Mouse (Mus musculus) frontal cortex, postnatal 14 days (tissue): Measurements from ENCODE around the gene Khdc4.

Experiments
- DNase-seq, 2 experiments: peaks; one replicate each; pipeline ENCODE4 v3.0.0; 2022; ENCODE audit warnings: low spot score in 2 of 2

Khdc4 gene

DNA sequence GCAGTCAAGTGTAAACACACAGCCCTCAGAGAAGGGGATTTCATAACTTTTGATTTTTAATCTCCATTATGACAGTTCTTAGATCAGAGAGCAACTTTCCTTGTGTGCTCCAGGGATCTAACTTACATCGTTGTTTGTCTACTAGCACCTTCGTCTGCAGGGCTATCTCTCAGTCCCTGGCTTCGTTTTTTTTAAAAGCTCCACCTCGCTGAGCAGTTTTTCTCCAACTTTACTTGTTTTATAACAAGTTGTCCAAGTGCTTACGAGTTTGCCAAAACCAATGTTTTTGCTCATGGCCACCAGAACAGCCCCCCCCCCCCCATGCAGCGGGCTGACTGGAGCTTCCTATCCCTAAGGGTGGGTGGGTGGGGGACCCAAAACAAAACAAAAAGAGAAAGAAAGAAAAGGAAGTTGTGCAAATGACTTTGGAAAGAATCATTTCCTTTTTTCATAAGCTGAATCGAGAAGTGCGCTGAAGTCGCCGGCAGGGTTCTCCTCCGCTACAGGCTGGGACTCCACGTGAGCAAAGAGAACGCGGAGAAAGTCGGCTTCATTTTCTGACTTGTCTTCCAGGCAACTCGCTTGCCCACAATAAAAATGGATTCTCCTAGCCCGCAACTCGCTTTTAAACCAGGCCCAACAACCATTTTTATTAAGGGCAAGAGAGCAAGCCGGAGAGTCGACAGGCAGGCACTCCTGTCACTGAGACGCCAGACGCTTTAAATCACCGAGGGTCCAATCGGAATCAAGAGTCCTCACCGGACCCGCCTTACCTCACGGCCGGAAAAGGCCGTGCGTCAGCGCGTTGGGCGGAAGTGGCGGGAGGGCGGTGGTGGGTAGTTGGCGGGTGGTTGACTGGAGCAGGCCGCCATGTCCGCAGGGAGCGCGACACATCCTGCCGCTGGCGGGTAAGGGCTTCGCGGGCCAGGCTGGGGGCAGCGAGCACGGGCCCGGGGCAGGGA lies at the start of gene Khdc4:
Gene Khdc4, plus strand, starts transcription at position 824 of the 962 bp plus-strand sequence.
- DNase-seq, result peak; percentile 96

DNA sequence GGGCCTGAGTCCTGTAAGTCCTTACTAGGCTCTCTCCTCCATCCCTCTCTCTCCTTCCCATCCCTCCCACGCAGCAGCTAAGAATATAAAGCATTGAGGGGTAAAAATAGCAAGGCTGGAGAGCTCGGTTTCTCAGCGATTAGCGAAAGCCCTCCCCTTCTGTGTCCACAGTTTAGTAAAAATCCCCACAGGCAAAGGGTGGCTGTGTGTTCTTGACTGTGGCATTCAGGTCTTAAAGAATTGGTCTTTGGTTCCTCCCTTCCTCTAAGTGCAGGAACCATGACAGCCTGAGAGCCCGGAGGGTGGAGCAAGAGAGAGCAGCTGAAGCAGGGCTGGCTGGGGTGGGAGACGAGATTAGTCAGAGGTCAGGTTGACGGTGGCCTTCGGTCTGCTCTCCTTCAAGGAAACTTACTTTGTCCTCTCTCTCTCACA lies 49.0 kb upstream of the Khdc4 start:
- no peak for DNase-seq

DNA sequence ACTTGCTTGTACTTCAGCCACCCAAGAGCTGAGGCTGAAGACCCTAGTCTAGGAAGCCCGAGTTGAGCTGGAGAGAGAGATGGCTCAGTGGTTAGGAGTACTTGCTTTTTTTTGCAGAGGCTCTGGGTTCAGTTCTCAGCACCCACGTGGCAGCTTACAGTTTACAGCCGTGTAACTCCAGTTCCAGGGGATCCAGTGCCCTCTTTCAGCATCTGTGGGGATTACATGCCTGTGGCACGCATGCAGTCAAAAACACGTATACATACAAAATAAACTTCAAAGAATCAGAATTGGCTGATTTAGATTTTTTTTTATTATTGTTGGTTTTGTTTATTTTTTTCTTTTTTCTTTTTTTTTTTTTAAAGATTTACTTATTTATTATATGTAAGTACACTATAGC lies 48.5 kb upstream of the Khdc4 start:
- DNase-seq, result no peak

DNA sequence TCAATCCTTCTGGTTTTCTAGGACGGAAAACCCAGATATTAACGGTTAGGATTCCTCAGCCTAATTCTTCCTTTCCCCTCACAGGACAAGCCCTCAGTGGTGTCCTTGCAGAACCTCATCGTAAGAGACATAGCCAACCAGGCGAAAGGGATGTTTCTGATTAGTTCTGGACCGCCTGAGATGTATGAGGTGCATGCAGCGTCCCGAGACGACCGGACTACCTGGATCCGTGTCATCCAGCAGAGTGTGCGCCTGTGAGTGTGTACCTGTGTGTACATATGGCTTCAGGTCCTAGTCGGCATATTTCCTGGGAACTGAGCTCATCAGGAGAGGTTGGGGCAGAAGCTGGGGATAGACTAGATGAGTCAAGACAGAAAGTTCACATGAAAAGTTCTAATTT lies 46.4 kb upstream of the Khdc4 start:
- DNase-seq, result no peak

- peak in 1 of 2 experiments; percentile 44 for DNase-seq
Observed at GRCm38 (mm10) chr3:88640676-88641075, 44.9 kb upstream of the Khdc4 start.

DNA sequence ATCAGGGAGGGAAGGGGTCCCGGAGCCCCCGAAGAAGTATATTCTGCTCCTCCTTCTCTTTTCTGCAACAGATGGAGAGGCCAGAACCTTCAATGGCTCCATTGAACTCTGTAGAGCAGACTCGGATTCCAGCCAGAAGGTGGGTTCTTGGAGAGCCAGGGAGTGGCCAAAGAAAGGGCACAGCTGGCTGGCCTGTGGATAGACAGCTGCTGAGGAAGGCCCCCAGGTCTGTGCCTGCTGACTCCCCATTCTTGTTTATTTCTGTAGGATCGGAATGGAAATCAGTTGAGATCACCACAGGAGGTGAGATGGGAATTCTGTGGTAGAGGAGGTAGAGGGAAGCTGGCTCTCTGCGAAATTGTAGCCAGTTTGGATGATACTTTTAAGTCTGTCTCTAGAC lies 42.5 kb upstream of the Khdc4 start:
- no peak for DNase-seq

GRCm38 (mm10) chr3:88645937-88646336 lies 39.7 kb upstream of the Khdc4 start:
- no peak for DNase-seq

GRCm38 (mm10) chr3:88646426-88646995 lies 39.1 kb upstream of the Khdc4 start:
- DNase-seq, result no peak

- DNase-seq, result no peak
Observed at GRCm38 (mm10) chr3:88647076-88647475, 38.5 kb upstream of the Khdc4 start.

- DNase-seq, result no peak
Observed at GRCm38 (mm10) chr3:88647779-88648413, 37.7 kb upstream of the Khdc4 start.

GRCm38 (mm10) chr3:88648452-88649168 lies 37.0 kb upstream of the Khdc4 start:
- DNase-seq, result no peak

DNA sequence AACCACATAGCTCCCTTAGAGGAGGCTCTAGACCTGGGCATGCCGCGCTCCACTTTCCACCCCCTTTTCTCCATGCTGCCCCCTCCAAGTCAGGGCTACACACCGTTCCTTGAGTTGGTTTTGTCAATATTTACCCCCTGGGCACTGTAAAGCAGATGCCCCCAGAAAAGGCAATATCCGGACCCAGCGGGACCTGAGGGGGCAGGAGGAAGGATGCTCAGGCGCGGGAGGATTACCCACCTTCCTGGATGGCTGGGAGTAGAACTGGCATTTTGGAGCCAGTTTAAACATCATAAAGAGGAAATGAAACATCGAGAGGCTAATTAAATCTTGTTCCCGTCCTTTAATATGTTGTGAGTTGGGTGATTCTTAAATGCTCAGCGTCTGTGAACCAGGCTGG lies 36.4 kb upstream of the Khdc4 start:
- no peak for DNase-seq

GRCm38 (mm10) chr3:88649967-88650366 lies 35.6 kb upstream of the Khdc4 start:
- no peak for DNase-seq

- no peak for DNase-seq
Observed at GRCm38 (mm10) chr3:88650713-88651504, 34.7 kb upstream of the Khdc4 start.

DNA sequence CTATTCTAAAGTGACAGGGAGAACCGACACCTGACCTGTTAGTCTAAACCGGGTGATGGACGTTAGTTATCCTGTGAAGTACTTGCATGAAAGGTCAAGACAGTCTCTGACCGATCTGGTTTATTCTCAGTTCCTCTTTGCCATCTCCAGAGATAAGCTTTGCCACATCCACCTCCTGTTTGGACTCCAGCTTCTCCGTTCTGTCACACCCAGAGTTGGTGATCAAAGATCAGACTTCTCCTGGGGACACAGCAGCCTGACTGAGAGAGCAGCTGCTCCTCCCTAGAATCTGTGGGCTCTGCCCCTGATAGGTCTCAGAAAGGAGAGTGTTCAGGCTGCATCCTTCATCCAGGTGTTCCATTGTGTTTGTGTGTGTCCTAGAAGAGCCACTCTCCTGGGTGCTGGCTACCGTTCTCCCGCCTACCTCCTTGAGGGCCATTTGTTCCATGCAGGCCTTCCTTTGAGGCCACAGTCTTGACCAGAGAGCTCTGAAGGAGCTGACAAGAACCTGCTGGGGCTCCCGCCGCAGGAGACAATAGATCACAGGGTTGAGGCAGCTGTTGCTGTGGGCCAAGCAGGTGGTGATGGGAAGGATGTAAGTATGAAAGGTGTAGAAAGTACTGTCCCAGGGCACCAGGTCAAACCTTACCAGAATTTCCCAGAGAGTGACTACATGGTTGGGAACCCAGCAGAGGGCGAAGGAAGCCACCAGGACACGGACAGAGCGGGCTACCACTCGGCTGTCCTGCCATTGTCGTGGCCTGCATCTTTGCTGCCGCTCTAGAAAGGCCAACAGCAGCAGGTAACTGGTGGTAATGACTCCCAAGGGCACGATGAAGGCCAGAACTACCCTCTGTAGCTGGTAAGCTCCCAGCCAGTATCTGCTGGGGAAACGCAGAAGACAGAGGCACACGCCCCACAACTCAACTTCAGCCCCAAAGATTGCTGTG lies 33.7 kb upstream of the Khdc4 start:
- no peak for DNase-seq

DNA sequence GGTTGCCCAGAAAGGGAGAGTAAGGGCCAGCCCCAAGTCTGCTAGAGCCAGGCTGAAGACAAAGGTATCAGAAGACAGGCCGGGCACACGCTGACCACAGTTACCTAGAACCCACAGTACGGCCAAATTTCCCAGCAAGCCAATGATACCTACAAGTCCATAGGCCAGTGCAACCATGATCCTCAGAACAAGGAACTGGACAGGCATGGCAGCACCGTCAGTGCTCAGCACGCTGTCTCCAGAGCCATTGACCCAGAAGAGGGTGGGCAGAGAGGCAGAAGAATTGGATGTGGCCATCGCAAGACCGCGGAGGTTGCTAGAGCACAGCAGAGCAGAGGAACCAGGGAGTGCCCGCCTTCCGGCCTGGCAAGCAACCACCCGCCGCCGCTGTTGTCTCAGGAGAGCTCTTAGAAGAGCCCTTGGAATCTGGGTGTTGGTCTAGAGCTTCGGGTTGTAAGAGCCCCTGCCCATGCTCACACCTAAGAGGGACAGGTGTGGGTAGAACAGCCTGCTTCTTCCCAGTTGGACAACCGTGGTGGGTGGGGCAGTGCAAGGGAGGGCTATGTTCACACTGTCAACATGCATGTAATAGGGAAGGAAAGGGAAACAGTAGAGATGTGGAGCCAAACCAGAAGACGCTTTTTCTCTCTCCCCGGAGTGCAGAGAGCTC lies 32.6 kb upstream of the Khdc4 start, which contains the start of gene Rxfp4:
Gene Rxfp4, minus strand, starts transcription at position 297 of the 670 bp plus-strand sequence.
- no peak for DNase-seq

DNA sequence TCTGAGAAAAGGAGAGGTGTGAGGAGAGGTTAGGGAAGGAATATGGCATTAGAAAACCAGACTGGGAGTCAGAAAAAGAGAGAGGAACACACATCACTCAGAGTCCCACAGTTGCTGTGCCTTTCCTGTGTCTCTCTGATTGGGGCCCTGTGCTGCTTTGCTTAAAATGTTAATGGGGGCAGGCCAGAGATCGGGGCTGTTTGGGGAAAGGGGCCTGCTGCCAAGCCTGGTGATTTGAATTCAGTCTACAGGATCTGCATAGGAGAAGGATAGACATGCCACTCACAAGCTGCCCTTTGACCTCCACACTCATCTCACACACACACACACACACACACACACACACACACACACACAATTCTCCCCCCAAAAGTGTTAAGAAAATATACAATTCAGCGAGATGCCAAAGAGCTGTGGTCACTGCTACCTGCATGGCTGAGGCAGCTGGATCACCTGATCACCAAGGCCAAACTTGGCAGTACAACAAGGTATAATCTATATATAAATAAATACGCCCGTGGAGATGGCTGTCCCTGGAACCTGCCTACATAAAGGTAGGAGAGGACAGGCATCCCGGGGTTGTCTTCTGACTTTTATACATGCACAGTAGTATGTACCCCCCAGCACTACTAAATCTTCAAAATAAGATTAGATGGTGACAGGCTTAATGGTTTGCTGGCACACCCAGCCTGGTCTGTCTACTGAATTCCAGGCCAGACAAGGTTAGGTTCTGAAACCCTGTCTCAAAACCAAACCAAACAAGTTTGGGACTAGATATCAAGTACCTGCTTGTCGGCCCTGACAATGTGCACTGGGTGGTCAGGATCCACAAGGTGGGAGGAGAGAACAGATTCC lies 31.9 kb upstream of the Khdc4 start:
- no peak for DNase-seq

DNA sequence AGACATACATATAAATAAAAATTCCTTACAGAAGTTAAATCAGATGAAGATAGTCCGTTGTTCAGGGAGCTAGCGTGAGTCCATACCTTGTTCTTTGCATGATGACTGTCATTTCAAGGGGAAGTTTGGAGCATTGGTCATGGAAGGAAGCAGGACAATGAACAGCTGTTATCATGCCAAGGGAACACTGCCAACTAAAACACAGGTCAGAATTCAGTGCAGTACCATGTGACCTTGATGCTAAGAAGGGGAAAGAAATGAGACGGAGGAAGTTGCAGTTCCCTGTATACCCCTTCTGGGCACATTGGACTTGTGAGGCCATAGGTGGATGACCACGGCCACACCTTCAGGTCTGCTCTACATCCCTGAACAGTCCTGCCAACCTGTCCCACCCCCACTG lies 31.0 kb upstream of the Khdc4 start:
- DNase-seq, result no peak
